9 mouse cellular contexts compared by ENCODE assay signal in the genomic region with DNA sequence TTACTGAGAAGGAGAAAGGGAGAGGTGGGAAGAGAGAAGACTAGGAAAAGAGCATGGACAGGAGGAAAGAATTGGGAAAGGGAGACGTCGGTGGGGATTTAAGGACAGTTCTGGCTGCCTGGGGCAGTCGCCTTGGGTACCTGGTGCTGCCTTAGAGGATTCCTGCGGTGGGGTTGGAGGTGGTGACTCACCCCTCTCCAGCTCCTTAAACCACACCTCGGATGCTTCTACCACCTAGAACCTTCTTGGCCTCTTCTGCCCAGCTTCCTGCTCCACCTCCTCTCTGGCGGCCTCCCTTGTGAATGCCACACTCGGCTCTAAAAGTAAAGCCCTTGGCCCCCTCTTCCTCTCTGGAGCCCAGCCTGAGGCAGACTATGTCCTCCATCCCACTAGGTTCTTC. TPM values are rescaled to one million over a fixed set of nuclear protein-coding genes. Genes with fewer than 3 reads are reported as not detected.
DNase-seq lines count a peak whose midpoint lies in the region; ATAC-seq and TF ChIP-seq lines count a peak whose summit lies in the region.
"Had no signal": no experiment of that assay in that cellular context is flagged by ENCODE, and none has a peak within 500 bp of the region (broad histone marks: within the 10 kb centered on the region; RNA-seq: fewer than 3 reads in every experiment).

No protein-coding gene starts in this region.

- H3K4me3 ChIP-seq in liver, embryonic 11.5 days (ENCODE audit: low read depth, low read length), result peak overlapping the region; percentile 45
- peak overlapping the region; percentile 29 for H3K4me3 ChIP-seq in liver, postnatal 0 days (ENCODE audit: low read depth, low read length)
- no peak overlapping the region for H3K4me3 ChIP-seq in stomach, embryonic 14.5 days (ENCODE audit: low read depth, low read length)

- TF ChIP-seq EP300 in liver, postnatal 0 days (IDR thresholded peaks at IDR 0.05; ENCODE audit: low read depth), result no peak

- no peak for DNase-seq in liver, embryonic 11.5 days (ENCODE audit: low spot score)
- DNase-seq in liver, result no peak
- DNase-seq in heart, postnatal 25 days (ENCODE audit: low spot score), result peak; percentile 41
- DNase-seq in liver, postnatal 0 days, result no peak
- DNase-seq in right cerebral cortex, postnatal 25 days, result no peak
- DNase-seq in spleen, postnatal 36 days (ENCODE audit: low spot score in 2 of 2), result no peak
- DNase-seq: left cerebral cortex, postnatal 4 days had no signal

- no peak for ATAC-seq in liver, embryonic 11.5 days (replicated peaks; ENCODE audit: low FRiP score)
- ATAC-seq in liver, postnatal 0 days, result no peak
- no peak for ATAC-seq in stomach, embryonic 14.5 days (ENCODE audit: insufficient number of reproducible peaks, insufficient read depth, low FRiP score, low read depth)
- no peak for ATAC-seq in cerebellum, adult (ENCODE audit: insufficient number of reproducible peaks, low FRiP score, low TSS enrichment)

- no peak overlapping the region; the same call in 1 of the 2 replicates for H3K27ac ChIP-seq in liver, embryonic 11.5 days (ENCODE audit: low read depth, low read length)
- H3K27ac ChIP-seq in liver, postnatal 0 days (ENCODE audit: low read depth), result no peak overlapping the region
- peak overlapping the region; percentile 61; the same call in 1 of the 2 replicates for H3K27ac ChIP-seq in stomach, embryonic 14.5 days (ENCODE audit: low read length)

- peaks cover 36% of the 10 kb centered on the region for H3K4me1 ChIP-seq in liver, embryonic 11.5 days (replicated peaks; ENCODE audit: control insufficient read depth, insufficient read depth, low read length)
- peaks cover 23% of the 10 kb centered on the region for H3K4me1 ChIP-seq in liver, postnatal 0 days (ENCODE audit: insufficient read depth)
- H3K4me1 ChIP-seq in stomach, embryonic 14.5 days (ENCODE audit: control insufficient read depth, insufficient read depth, low read length), result no peaks in the 10 kb centered on the region

- no peak for TF ChIP-seq CTCF in liver, postnatal 0 days (IDR thresholded peaks at IDR 0.05; ENCODE audit: low read depth)

- WGBS in liver, embryonic 11.5 days, result 17% methylated on average over 7 of the region's 7 CpGs
- WGBS in liver, postnatal 0 days (ENCODE audit: insufficient replicate concordance), result 27% methylated on average over 7 of the region's 7 CpGs
- WGBS in stomach, embryonic 14.5 days, result 26% methylated on average over 7 of the region's 7 CpGs

- H3K27me3 ChIP-seq in liver, embryonic 11.5 days (replicated peaks; ENCODE audit: control insufficient read depth, insufficient read depth, low read length), result peaks cover 3% of the 10 kb centered on the region
- H3K27me3 ChIP-seq in liver, postnatal 0 days (ENCODE audit: insufficient read depth, low read length), result peaks cover 11% of the 10 kb centered on the region; the same call in 1 of the 2 replicates
- no peaks in the 10 kb centered on the region for H3K27me3 ChIP-seq in stomach, embryonic 14.5 days (ENCODE audit: control insufficient read depth, insufficient read depth, low read length)

- peak overlapping the region; percentile 76 for H3K4me2 ChIP-seq in liver, embryonic 11.5 days
- H3K4me2 ChIP-seq in liver, postnatal 0 days (ENCODE audit: low read depth, low read length), result peak overlapping the region; percentile 61
- H3K4me2 ChIP-seq in stomach, embryonic 14.5 days (replicated peaks; ENCODE audit: low read depth, low read length), result peak overlapping the region; percentile 27

- peak overlapping the region; percentile 49 for H3K9ac ChIP-seq in liver, embryonic 11.5 days (ENCODE audit: low read depth, low read length)
- 0 out of 2 replicates have a peak overlapping the region, but pooled peaks have one; percentile 27 for H3K9ac ChIP-seq in liver, postnatal 0 days (replicated peaks)
- no peak overlapping the region for H3K9ac ChIP-seq in stomach, embryonic 14.5 days (replicated peaks; ENCODE audit: low read depth, low read length)

- intact Hi-C loops in heart, postnatal 25 days (cut with DNase I), result no loop called here

- H3K9me3 ChIP-seq in liver, embryonic 11.5 days (ENCODE audit: control insufficient read depth, low read length), result no peaks in the 10 kb centered on the region
- no peaks in the 10 kb centered on the region for H3K9me3 ChIP-seq in liver, postnatal 0 days (ENCODE audit: low read length)
- H3K9me3 ChIP-seq in stomach, embryonic 14.5 days (ENCODE audit: control insufficient read depth, low read depth, low read length), result peaks cover 6% of the 10 kb centered on the region; the same call in 1 of the 2 replicates

- no peaks in the 10 kb centered on the region for H3K36me3 ChIP-seq in liver, embryonic 11.5 days (ENCODE audit: control insufficient read depth, insufficient read depth, low read length)
- no peaks in the 10 kb centered on the region for H3K36me3 ChIP-seq in liver, postnatal 0 days (replicated peaks; ENCODE audit: insufficient read depth, low read length)
- peaks cover 11% of the 10 kb centered on the region; the same call in 1 of the 2 replicates for H3K36me3 ChIP-seq in stomach, embryonic 14.5 days (ENCODE audit: control insufficient read depth, insufficient read depth, low read length)

RNA-seq across cellular contexts. Expression of a gene that starts 9.6 kb away (rescaled TPM):
- 217 and 219 TPM in 2 replicates for polyA plus RNA-seq in liver, embryonic 11.5 days (2014; fragmentation: Nextera tagmentation; extraction: Ambion mirVana)
- 100 to 1,000 TPM; 123 to 127 TPM for total RNA-seq in heart, postnatal 25 days (2021)
- 82.6 and 90.6 TPM in 2 replicates for polyA plus RNA-seq in liver, postnatal 0 days (2015; fragmentation: Nextera tagmentation; extraction: Ambion mirVana)
- polyA plus RNA-seq in stomach, embryonic 14.5 days (2014; fragmentation: Nextera tagmentation; extraction: Ambion mirVana), result 187 and 201 TPM in 2 replicates

RNA-seq across cellular contexts. Expression of a gene that starts 11.9 kb away (rescaled TPM):
- 7.5 and 10.8 TPM in 2 replicates for polyA plus RNA-seq in liver, embryonic 11.5 days (2014; fragmentation: Nextera tagmentation; extraction: Ambion mirVana)
- total RNA-seq in heart, postnatal 25 days (2021), result 100 to 1,000 TPM; 112 to 129 TPM
- polyA plus RNA-seq in liver, postnatal 0 days (2015; fragmentation: Nextera tagmentation; extraction: Ambion mirVana), result 1.9 and 2.7 TPM in 2 replicates
- 36.1 and 49.9 TPM in 2 replicates for polyA plus RNA-seq in stomach, embryonic 14.5 days (2014; fragmentation: Nextera tagmentation; extraction: Ambion mirVana)

RNA-seq across cellular contexts. Expression of a gene that starts 33.3 kb away (rescaled TPM):
- 557 and 609 TPM in 2 replicates for polyA plus RNA-seq in liver, embryonic 11.5 days (2014; fragmentation: Nextera tagmentation; extraction: Ambion mirVana)
- total RNA-seq in heart, postnatal 25 days (2021), result 100 to 1,000 TPM; 148 to 155 TPM
- 158 and 189 TPM in 2 replicates for polyA plus RNA-seq in liver, postnatal 0 days (2015; fragmentation: Nextera tagmentation; extraction: Ambion mirVana)
- 958 and 987 TPM in 2 replicates for polyA plus RNA-seq in stomach, embryonic 14.5 days (2014; fragmentation: Nextera tagmentation; extraction: Ambion mirVana)
